Mouse (Mus musculus) limb, embryonic 14.5 days (tissue): ENCODE data around the gene Med8. TPM values are rescaled to one million over a fixed set of nuclear protein-coding genes. Genes with fewer than 3 reads are reported as not detected.

Source experiments
- ATAC-seq: fragments of 200-750 bp; cut with Nextera tagmentation; 2 replicates; pipeline ENCODE4 v1.8.0; 2017; ENCODE audit warnings: low read depth, moderate number of reproducible peaks, moderate TSS enrichment; ENCODE audit not compliant: low FRiP score
- DNase-seq: peaks from one replicate; pipeline ENCODE4 v3.0.0-alpha.2; 2015; ENCODE audit warnings: low spot score
- H3K27ac ChIP-seq: fragments of 300-500 bp; sonication (generic); replicated peaks from 2 replicates; pipeline ENCODE4 v1.5.1; 2014; ENCODE audit warnings: low read depth, mild to moderate bottlenecking, low read length, moderate library complexity, mixed read lengths
- H3K27me3 ChIP-seq: fragments of 300-500 bp; sonication (generic); 2 replicates; pipeline ENCODE4 v1.6.1; 2014; ENCODE audit warnings: low read length, mixed read lengths; ENCODE audit not compliant: control insufficient read depth, insufficient read depth
- H3K36me3 ChIP-seq: fragments of 300-500 bp; sonication (generic); 2 replicates; pipeline ENCODE4 v1.6.1; 2014; ENCODE audit warnings: mild to moderate bottlenecking, low read length, moderate library complexity, mixed read lengths; ENCODE audit not compliant: control insufficient read depth, insufficient read depth
- H3K4me1 ChIP-seq: fragments of 300-500 bp; sonication (generic); 2 replicates; pipeline ENCODE4 v1.6.1; 2014; ENCODE audit warnings: antibody characterized with exemption, low read length, mixed read lengths; ENCODE audit not compliant: control insufficient read depth, insufficient read depth
- H3K4me2 ChIP-seq: fragments of 300-500 bp; sonication (generic); replicated peaks from 2 replicates; pipeline ENCODE4 v1.6.1; 2014; ENCODE audit warnings: low read depth, mild to moderate bottlenecking, low read length, moderate library complexity; ENCODE audit not compliant: severe bottlenecking
- H3K4me3 ChIP-seq: fragments of 300-500 bp; sonication (generic); replicated peaks from 2 replicates; pipeline ENCODE4 v1.5.1; 2014; ENCODE audit warnings: low read length
- H3K9ac ChIP-seq: fragments of 300-500 bp; sonication (generic); 2 replicates; pipeline ENCODE4 v1.6.1; 2014; ENCODE audit warnings: mild to moderate bottlenecking, low read depth, low read length, moderate library complexity; ENCODE audit not compliant: severe bottlenecking
- H3K9me3 ChIP-seq: fragments of 300-500 bp; sonication (generic); 2 replicates; pipeline ENCODE4 v1.6.1; 2016; ENCODE audit warnings: low read length; ENCODE audit not compliant: control insufficient read depth
- POLR2A ChIP-seq: fragments of 200-500 bp; IDR thresholded peaks from 2 replicates; pipeline ENCODE4 v1.8.0; 2012; ENCODE audit warnings: inconsistent platforms, mild to moderate bottlenecking, moderate library complexity, borderline replicate concordance; ENCODE audit not compliant: insufficient read depth, insufficient read length; ENCODE audit errors: extremely low read depth
- WGBS: fragments of 180-500 bp; shearing (Covaris S2); extraction: QIAGEN DNeasy Blood & Tissue Kit; methylation state at CpG from one replicate; pipeline ENCODE4 v1.1.7; 2014; 5-methylcytosine and 5-hydroxymethylcytosine counted together
- polyA plus RNA-seq, 2 experiments: library from polyadenylated mRNA; depleted of rRNA in 1 of 2; stranded (reverse) in 1 of 2; unstranded in 1 of 2; fragments of >200 nt; fragmentation: Nextera tagmentation in 1 of 2; extraction: Ambion mirVana in 1 of 2; gene quantifications; 2 replicates each; pipeline versions ENCODE4 v1.2.1 to v1.2.3; 2012 to 2014

The Med8 gene
- polyA plus RNA-seq, 2 experiments, result 79.0 to 96.3 TPM

DNA sequence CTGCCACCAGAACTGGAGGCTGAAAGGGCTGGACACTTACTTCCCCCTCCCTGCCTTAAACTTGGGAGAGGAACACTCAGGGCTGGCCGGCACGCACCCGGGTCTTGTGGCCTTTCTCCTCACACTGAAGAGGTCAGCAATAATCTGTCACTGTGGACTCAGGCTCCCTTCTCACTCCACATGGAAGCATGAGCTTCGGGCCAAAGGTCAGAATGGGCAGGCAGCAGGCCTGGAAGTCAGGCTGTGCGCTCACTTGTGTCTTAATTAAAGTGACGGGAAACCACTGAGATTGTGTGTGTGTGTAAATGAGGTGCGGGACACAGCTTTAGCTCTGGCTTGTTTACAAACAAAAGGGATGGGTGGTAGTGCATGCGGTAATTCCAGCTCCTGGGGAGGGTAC lies 23.2 kb downstream of the Med8 start:
- no peaks in the 10 kb centered on the region for H3K9me3 ChIP-seq
- no peak overlapping the region for H3K4me2 ChIP-seq
- peaks cover 38% of the 10 kb centered on the region for H3K4me1 ChIP-seq
- no peak overlapping the region for H3K9ac ChIP-seq
- WGBS, result 72% methylated on average over 8 of the region's 8 CpGs
- H3K27me3 ChIP-seq, result no peaks in the 10 kb centered on the region
- peaks cover 50% of the 10 kb centered on the region for H3K36me3 ChIP-seq
- H3K4me3 ChIP-seq, result no peak overlapping the region
- no peak for DNase-seq
- no peak for ATAC-seq
- no peak overlapping the region for H3K27ac ChIP-seq
- no peak for TF ChIP-seq POLR2A

DNA sequence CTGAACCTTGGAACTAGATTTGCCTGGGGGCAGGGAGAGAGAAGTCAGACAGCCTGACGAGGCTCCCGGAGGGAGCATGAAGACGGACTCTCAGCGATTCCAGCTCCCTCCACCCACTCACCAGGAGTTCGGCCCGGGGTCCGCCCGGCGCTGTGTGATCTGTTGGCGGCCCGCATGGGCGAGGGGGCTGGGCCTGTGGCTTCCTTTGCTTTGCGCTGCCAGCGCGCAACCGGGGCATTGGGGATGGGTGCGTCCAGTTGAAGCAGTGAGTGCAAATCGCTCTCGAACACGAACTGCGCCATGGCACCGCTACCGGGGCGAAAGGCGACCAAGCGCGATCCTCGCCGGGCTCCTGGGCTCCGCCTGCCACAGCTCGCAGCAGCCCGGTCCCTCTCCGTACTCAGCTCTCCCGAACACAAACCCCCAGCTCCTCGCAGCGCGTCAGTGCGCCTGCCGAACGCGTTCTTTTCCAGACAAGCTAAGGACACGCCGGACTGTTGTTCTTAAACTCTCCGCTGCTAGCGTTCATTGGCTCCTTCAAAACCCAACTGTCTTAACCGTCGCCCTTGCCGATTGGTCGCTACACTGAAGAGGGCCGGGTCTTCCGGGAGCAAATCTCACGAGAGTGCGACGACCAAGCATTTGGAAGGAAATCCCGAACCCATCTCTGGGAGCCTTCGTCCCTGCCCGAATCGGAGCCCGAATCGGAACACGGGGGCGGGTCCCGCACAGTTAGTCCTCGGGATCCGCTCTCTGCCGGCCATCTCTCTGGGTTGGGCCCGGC lies 27.9 kb downstream of the Med8 start, which contains the start of gene Cdc20:
Gene Cdc20 (minus strand): TSS at position 533 of the 784 bp plus-strand sequence.
- Histone ChIP-seq H3K27me3 (no peaks in the 10 kb centered on the region), H3K4me3 (peak within 1 kb of the TSS; percentile 57), H3K27ac (peak within 1 kb of the TSS; percentile 89), H3K4me1 (peaks cover 27% of the 10 kb centered on the region), H3K36me3 (peaks cover 34% of the 10 kb centered on the region), H3K9ac (peak within 1 kb of the TSS; percentile 80), H3K4me2 (peak within 1 kb of the TSS; percentile 96), H3K9me3 (no peaks in the 10 kb centered on the region)
- peak; percentile 52; the same call in 1 of the 2 replicates for TF ChIP-seq POLR2A
- DNase-seq (peak; percentile 97), ATAC-seq (peak; percentile 97)
- WGBS, result under 1% methylated on average over 54 of the region's 67 CpGs

- H3K9ac ChIP-seq, result peak overlapping the region; percentile 80
- H3K9me3 ChIP-seq, result no peaks in the 10 kb centered on the region
- peak overlapping the region; percentile 57 for H3K4me3 ChIP-seq
- ATAC-seq (no peak), DNase-seq (peak; percentile 44)
- WGBS, result 6% methylated on average over 12 of the region's 12 CpGs
- peak overlapping the region; percentile 96 for H3K4me2 ChIP-seq
- peaks cover 26% of the 10 kb centered on the region for H3K36me3 ChIP-seq
- no peaks in the 10 kb centered on the region for H3K27me3 ChIP-seq
- no peak for TF ChIP-seq POLR2A
- H3K4me1 ChIP-seq, result peaks cover 27% of the 10 kb centered on the region
- peak overlapping the region; percentile 89 for H3K27ac ChIP-seq
These were observed 28.7 kb downstream of the Med8 start for GRCm38 (mm10) chr4:118437829-118438253.

DNA sequence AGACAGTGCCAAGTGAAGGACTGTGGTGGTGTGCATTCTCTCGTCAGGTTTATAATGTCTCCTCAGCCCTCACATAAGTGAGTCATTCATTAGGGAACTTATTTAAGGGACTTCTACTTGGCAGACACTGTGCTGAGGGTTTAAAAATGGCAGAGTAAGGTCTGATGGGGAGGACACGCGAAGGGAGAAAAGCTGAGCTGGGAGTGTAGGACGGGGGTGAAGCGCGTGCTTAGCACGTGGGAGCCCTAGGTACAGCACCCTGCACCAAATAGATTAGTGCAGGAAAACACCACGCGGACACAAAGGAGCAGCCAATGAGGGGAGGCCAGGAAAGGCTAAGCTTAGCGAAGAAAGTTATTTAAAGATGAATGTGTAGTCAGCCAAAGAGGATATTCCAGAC lies 36.0 kb downstream of the Med8 start:
- ATAC-seq (no peak), DNase-seq (no peak)
- no peak overlapping the region for H3K27ac ChIP-seq
- no peaks in the 10 kb centered on the region for H3K36me3 ChIP-seq
- peaks cover 8% of the 10 kb centered on the region for H3K4me1 ChIP-seq
- 87% methylated on average over 10 of the region's 10 CpGs for WGBS
- no peaks in the 10 kb centered on the region for H3K9me3 ChIP-seq
- H3K4me2 ChIP-seq, result no peak overlapping the region
- TF ChIP-seq POLR2A, result no peak
- H3K27me3 ChIP-seq, result no peaks in the 10 kb centered on the region
- H3K4me3 ChIP-seq, result no peak overlapping the region
- H3K9ac ChIP-seq, result no peak overlapping the region

DNA sequence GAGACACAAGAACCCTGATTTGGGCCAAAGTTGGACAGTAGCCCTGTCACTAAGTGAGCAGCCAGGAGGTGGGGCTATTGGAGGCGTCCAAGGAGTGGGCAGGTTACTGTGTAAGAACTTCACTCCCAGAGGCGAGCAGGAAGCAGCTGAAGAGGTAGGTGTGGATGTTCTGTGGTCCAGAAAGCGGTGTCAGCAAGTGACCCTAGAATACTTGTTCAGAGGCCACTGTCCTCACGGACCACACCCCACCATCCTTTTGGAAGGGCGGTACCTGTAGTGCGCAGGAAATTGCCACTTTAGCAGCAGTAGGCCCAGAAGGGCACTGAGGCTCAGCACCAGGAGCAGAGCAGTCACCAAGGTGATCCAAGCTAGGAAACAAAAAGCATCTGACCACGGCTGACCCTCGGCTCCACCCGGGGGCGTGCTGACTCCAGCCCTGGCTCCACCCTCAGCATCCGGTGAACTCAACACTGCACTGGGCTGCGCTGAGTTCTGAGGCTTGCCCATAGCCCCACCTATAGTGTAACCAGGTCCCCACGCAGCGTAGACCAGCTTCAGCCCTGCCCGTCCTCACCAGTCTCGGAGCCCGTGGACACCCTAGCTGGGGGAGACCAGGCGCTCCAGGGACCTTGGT lies 36.8 kb downstream of the Med8 start:
- DNase-seq (no peak), ATAC-seq (peak; percentile 69)
- Histone ChIP-seq H3K4me3 (peak overlapping the region; percentile 34), H3K27me3 (no peaks in the 10 kb centered on the region), H3K36me3 (no peaks in the 10 kb centered on the region), H3K27ac (no peak overlapping the region), H3K9ac (peak overlapping the region; percentile 57), H3K9me3 (no peaks in the 10 kb centered on the region), H3K4me2 (peak overlapping the region; percentile 56), H3K4me1 (peaks cover 8% of the 10 kb centered on the region)
- TF ChIP-seq POLR2A, result no peak
- 28% methylated on average over 18 of the region's 18 CpGs for WGBS
